Mouse (Mus musculus): Measurements from ENCODE around the gene Tex37.

GRCm38 (mm10) chr6:70953274-70953673 lies 34.5 kb upstream of the Tex37 start:
- TF ChIP-seq CTCF (IDR thresholded peaks at IDR 0.05; ENCODE audit: low read depth) = no peak
- no peak for TF ChIP-seq EP300 (IDR thresholded peaks at IDR 0.05; ENCODE audit: low read depth)

Data from liver, embryonic 14.5 days (tissue).